Mouse (Mus musculus): Measurements from ENCODE around the gene Lcn4. TPM values are rescaled to one million over a fixed set of nuclear protein-coding genes. Genes with fewer than 3 reads are reported as not detected.
"Not testable (repeated sequence)": the region's sequence is repeated elsewhere in the genome, so short reads cannot be mapped to it uniquely, and the experiment has no call there.

Lcn4 gene
- polyA plus RNA-seq (2014; fragmentation: Nextera tagmentation; extraction: Ambion mirVana): not detected in 2 replicates

DNA sequence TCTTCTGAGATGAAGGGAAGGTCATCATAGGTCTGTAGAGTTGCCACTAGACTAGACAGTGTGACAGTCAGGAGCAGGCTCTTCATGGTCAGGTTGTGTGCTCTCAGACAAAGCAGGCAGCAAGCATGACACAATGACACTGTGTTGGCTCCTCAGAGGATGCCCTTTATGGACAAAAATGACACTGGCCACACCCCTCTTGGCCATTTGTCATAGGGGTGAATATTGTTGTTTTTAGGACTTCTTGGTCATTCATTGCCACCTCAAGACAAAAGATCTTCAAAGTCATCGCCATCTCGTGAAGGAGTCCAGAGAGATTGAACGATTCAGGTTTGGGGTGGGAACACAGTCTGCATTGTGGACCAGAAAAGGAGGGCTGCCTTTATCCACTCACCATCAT lies at the start of gene Lcn4:
TSS of gene Lcn4 (minus strand) at position 101 of the 400 bp plus-strand sequence.
- H3K4me3 ChIP-seq (ENCODE audit: low read depth, low read length): no peak within 1 kb of the TSS
- ATAC-seq (replicated peaks; ENCODE audit: low FRiP score) (no peak), DNase-seq (ENCODE audit: low spot score) (no peak)

DNA sequence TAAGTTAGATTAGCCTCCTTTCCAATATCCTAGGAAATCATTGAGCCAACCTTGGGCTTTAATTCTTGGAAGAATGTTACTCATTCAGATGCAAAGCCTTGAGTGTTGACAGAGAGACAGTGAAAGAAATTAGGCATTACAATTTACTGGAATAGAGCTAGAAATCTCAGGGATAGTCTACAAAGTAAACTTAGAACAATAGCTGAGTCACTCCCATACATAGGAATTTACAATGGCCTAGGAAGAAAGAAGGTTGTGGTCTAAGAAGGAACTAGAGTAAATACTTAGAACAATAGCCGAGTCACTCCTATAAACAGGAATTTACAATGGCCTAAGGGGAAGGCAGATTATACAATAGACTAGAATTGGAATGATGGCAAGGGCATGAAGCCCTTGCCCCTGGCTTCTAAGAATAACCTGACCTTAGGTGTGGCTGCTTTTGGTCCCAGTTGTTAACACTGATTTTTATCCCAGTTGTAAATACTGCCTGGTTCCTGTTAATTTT lies 15.1 kb upstream of the Lcn4 start:
- Histone ChIP-seq H3K4me2 (ENCODE audit: low read depth, low read length, severe bottlenecking) (no peak overlapping the region), H3K9me3 (ENCODE audit: control insufficient read depth, low read length) (no peaks in the 10 kb centered on the region), H3K27me3 (ENCODE audit: control insufficient read depth, insufficient read depth, low read length) (no peaks in the 10 kb centered on the region), H3K36me3 (ENCODE audit: control insufficient read depth, insufficient read depth, low read length) (no peaks in the 10 kb centered on the region), H3K9ac (ENCODE audit: low read length) (no peak overlapping the region), H3K27ac (ENCODE audit: low read depth, low read length) (no peak overlapping the region), H3K4me1 (replicated peaks; ENCODE audit: control insufficient read depth, insufficient read depth, low read length) (no peaks in the 10 kb centered on the region), H3K4me3 (ENCODE audit: low read depth, low read length) (no peak overlapping the region)
- ATAC-seq (replicated peaks; ENCODE audit: low FRiP score) (no peak), DNase-seq (ENCODE audit: low spot score) (no peak)
- WGBS: 86% methylated on average over 1 of the region's 1 CpGs

More for the DNA sequence above, at the start of gene Lcn4:
- H3K9ac ChIP-seq (ENCODE audit: low read length): no peak within 1 kb of the TSS
- H3K4me1 ChIP-seq (replicated peaks; ENCODE audit: control insufficient read depth, insufficient read depth, low read length): no peaks in the 10 kb centered on the region
- no peak within 1 kb of the TSS for H3K4me2 ChIP-seq (ENCODE audit: low read depth, low read length, severe bottlenecking)
- 95% methylated on average over 3 of the region's 3 CpGs for WGBS
- H3K27ac ChIP-seq (ENCODE audit: low read depth, low read length): no peak within 1 kb of the TSS
- no peaks in the 10 kb centered on the region for H3K36me3 ChIP-seq (ENCODE audit: control insufficient read depth, insufficient read depth, low read length)
- no peaks in the 10 kb centered on the region for H3K9me3 ChIP-seq (ENCODE audit: control insufficient read depth, low read length)
- no peaks in the 10 kb centered on the region for H3K27me3 ChIP-seq (ENCODE audit: control insufficient read depth, insufficient read depth, low read length)

DNA sequence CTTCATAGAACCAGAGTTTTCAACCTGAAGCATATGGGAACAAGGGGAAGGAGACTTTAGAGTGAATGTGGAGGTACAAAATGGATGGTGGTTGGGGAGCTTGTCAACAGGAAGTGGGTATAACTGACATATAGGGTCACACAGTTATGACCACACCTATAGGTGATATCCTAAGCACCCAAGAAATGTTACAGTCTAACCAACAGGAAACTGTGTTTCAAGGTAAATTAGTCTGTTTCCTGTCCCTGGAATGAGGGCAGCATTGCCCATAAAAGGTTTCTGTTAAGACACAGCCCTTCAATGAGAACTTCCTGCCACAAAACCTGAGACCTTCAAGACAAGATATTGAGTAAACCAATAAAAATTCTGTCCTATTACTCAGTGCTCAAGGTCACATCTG lies 2.3 kb downstream of the Lcn4 start:
- Histone ChIP-seq H3K4me2 (ENCODE audit: low read depth, low read length, severe bottlenecking) (no peak overlapping the region), H3K36me3 (ENCODE audit: control insufficient read depth, insufficient read depth, low read length) (no peaks in the 10 kb centered on the region), H3K4me3 (ENCODE audit: low read depth, low read length) (no peak overlapping the region), H3K4me1 (replicated peaks; ENCODE audit: control insufficient read depth, insufficient read depth, low read length) (no peaks in the 10 kb centered on the region), H3K9me3 (ENCODE audit: control insufficient read depth, low read length) (no peaks in the 10 kb centered on the region), H3K9ac (ENCODE audit: low read length) (no peak overlapping the region), H3K27me3 (ENCODE audit: control insufficient read depth, insufficient read depth, low read length) (no peaks in the 10 kb centered on the region), H3K27ac (ENCODE audit: low read depth, low read length) (no peak overlapping the region)
- DNase-seq (ENCODE audit: low spot score): no peak
- no peak for ATAC-seq (replicated peaks; ENCODE audit: low FRiP score)

DNA sequence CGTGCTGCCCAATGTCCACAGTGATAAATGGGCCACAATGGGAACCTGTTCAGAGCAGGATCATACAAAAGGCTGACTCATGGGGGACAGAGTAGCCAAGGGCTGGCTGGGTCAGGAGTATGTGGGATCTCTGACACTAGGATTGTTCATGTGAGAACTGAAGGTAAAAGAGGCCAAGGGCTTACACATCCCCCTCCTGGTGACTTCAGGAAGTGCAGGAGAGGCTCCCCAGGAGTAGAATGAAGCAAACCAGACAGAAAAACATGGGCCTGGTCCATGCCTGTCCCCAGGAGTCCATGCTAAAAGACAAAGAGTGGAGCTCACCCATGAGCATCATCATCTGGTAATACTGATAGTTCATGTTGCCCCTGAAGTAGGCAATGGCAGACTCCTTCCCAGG lies 7.5 kb downstream of the Lcn4 start:
- H3K27me3 ChIP-seq (ENCODE audit: control insufficient read depth, insufficient read depth, low read length); H3K9ac ChIP-seq (ENCODE audit: low read length); H3K4me2 ChIP-seq (ENCODE audit: low read depth, low read length, severe bottlenecking); H3K27ac ChIP-seq (ENCODE audit: low read depth, low read length); H3K4me1 ChIP-seq (replicated peaks; ENCODE audit: control insufficient read depth, insufficient read depth, low read length); H3K9me3 ChIP-seq (ENCODE audit: control insufficient read depth, low read length); ATAC-seq (replicated peaks; ENCODE audit: low FRiP score); H3K4me3 ChIP-seq (ENCODE audit: low read depth, low read length); H3K36me3 ChIP-seq (ENCODE audit: control insufficient read depth, insufficient read depth, low read length): not testable (repeated sequence)
- peak; percentile 62 for DNase-seq (ENCODE audit: low spot score)
- 88% methylated on average over 1 of the region's 1 CpGs for WGBS

DNA sequence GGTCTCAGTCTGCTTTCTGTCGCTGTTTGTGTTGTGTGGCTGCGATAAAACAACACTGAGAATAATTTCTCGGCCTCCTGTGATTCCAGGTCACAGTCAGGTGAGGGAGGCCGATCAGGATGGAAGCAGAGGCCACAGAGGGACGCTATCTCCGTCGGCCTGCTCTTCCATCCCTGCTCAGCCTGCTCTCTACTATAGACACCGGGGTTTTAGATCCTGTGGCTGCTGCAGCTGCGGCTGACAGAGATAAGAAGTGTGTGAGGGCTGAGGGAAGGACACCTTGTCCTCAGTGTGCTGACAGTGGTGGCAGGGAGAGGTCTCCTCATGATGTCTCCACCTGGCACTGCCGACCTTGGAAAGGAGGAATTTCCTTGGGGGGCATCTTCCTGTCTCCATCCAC lies 8.0 kb downstream of the Lcn4 start:
- Histone ChIP-seq H3K9me3 (ENCODE audit: control insufficient read depth, low read length) (no peaks in the 10 kb centered on the region), H3K4me3 (ENCODE audit: low read depth, low read length) (no peak overlapping the region), H3K27me3 (ENCODE audit: control insufficient read depth, insufficient read depth, low read length) (no peaks in the 10 kb centered on the region), H3K4me1 (replicated peaks; ENCODE audit: control insufficient read depth, insufficient read depth, low read length) (no peaks in the 10 kb centered on the region), H3K27ac (ENCODE audit: low read depth, low read length) (no peak overlapping the region), H3K36me3 (ENCODE audit: control insufficient read depth, insufficient read depth, low read length) (no peaks in the 10 kb centered on the region), H3K9ac (ENCODE audit: low read length) (no peak overlapping the region), H3K4me2 (ENCODE audit: low read depth, low read length, severe bottlenecking) (no peak overlapping the region)
- no peak for DNase-seq (ENCODE audit: low spot score)
- 88% methylated on average over 10 of the region's 10 CpGs for WGBS
- ATAC-seq (replicated peaks; ENCODE audit: low FRiP score): no peak

DNA sequence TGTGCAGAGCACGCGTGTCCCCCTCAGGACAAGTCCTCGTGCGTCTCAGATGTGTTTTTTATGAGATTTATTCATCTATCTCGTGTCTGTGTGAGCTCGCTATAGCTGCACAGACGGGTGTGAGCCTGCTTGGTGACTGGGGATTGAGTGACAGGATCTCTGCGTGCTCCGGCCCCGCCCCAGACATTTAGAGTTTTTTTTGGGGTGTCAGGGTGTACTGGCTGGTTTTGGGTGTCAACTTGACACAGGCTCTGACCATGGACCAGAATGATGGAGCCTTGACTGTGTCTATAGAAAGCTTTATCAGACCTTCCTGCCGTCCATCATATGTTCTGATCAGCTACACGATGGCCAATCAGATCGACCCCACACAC lies 8.6 kb downstream of the Lcn4 start:
- H3K9me3 ChIP-seq (ENCODE audit: control insufficient read depth, low read length): no peaks in the 10 kb centered on the region
- H3K27me3 ChIP-seq (ENCODE audit: control insufficient read depth, insufficient read depth, low read length): no peaks in the 10 kb centered on the region
- no peaks in the 10 kb centered on the region for H3K36me3 ChIP-seq (ENCODE audit: control insufficient read depth, insufficient read depth, low read length)
- H3K4me3 ChIP-seq (ENCODE audit: low read depth, low read length): no peak overlapping the region
- no peaks in the 10 kb centered on the region for H3K4me1 ChIP-seq (replicated peaks; ENCODE audit: control insufficient read depth, insufficient read depth, low read length)
- no peak for ATAC-seq (replicated peaks; ENCODE audit: low FRiP score)
- no peak overlapping the region for H3K27ac ChIP-seq (ENCODE audit: low read depth, low read length)
- no peak overlapping the region for H3K9ac ChIP-seq (ENCODE audit: low read length)
- no peak for DNase-seq (ENCODE audit: low spot score)
- 80% methylated on average over 13 of the region's 13 CpGs for WGBS
- H3K4me2 ChIP-seq (ENCODE audit: low read depth, low read length, severe bottlenecking): no peak overlapping the region

DNA sequence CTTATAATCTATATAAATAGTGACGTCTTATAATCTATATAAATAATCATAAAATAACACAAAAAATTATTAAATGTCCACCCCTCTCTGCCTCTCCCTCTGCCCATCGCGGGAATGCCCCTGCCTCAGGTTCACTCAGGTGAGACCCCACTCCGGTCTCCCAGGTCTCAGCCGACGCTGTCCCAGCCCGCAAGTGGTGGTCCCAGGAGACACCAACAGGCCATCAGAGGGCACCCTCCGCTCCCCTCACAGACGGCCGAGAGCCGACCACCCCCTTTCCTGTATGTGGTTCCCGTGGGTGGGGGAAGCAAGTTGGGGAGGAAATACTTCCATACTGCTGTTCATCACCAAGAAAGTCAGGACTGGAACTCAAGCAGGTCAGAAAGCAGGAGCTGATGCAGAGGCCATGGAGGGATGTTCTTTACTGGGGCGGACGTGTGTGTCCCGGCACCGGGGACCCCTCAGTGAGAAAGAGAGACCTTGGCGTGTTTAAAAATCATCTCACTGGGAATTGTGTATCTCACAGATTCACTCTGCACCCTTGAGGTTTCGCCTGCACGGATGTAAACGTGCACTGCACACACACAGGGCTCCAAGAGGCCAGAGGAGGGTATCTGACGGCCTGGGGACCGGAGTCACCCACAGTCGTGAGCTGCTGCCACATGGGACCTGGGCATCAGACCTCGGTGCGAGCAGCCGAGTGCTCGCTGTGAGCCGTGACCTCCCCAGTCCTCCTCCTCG lies 9.1 kb downstream of the Lcn4 start:
- DNase-seq (ENCODE audit: low spot score) (peak; percentile 52), ATAC-seq (replicated peaks; ENCODE audit: low FRiP score) (no peak)
- peak overlapping the region; percentile 51 for H3K4me2 ChIP-seq (ENCODE audit: low read depth, low read length, severe bottlenecking)
- H3K4me3 ChIP-seq (ENCODE audit: low read depth, low read length): peak overlapping the region; percentile 21
- no peaks in the 10 kb centered on the region for H3K4me1 ChIP-seq (replicated peaks; ENCODE audit: control insufficient read depth, insufficient read depth, low read length)
- H3K9ac ChIP-seq (ENCODE audit: low read length): no peak overlapping the region
- WGBS: 51% methylated on average over 29 of the region's 29 CpGs
- H3K36me3 ChIP-seq (ENCODE audit: control insufficient read depth, insufficient read depth, low read length): no peaks in the 10 kb centered on the region
- no peaks in the 10 kb centered on the region for H3K27me3 ChIP-seq (ENCODE audit: control insufficient read depth, insufficient read depth, low read length)
- no peak overlapping the region for H3K27ac ChIP-seq (ENCODE audit: low read depth, low read length)
- H3K9me3 ChIP-seq (ENCODE audit: control insufficient read depth, low read length): no peaks in the 10 kb centered on the region

DNA sequence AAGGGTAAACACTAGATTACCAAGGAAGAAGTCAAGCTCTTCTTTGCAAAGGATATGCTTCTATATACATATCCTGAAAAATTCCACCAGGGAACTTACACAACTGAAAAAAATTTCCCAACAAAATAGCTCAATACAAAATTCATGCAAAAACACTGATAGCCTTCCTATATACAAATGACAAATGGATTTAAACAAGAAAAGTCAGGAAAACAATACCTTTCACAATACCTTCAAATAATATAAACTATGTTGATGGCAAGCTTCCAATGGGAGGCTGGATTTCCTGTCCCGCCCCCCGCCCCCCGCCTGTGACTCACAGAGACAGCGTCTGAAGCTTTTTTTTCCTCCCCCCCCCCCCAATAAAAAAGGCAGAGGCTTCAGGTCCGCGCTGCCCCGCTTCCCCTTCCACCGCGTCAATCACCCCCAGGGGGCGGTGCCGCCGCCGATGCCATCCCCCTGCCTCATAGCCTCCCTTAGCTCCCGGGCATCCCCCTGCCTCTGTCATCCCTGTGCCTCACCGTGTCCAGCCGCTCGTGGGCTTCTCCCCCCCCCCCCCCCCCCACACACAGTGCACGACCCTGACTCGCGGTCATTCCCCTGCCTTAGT lies 9.8 kb downstream of the Lcn4 start:
- no peaks in the 10 kb centered on the region for H3K27me3 ChIP-seq (ENCODE audit: control insufficient read depth, insufficient read depth, low read length)
- WGBS: 2% methylated on average over 19 of the region's 20 CpGs
- no peaks in the 10 kb centered on the region for H3K9me3 ChIP-seq (ENCODE audit: control insufficient read depth, low read length)
- H3K4me1 ChIP-seq (replicated peaks; ENCODE audit: control insufficient read depth, insufficient read depth, low read length): no peaks in the 10 kb centered on the region
- H3K27ac ChIP-seq (ENCODE audit: low read depth, low read length): no peak overlapping the region
- DNase-seq (ENCODE audit: low spot score) (peak; percentile 54), ATAC-seq (replicated peaks; ENCODE audit: low FRiP score) (no peak)
- H3K4me3 ChIP-seq (ENCODE audit: low read depth, low read length): peak overlapping the region; percentile 21
- H3K36me3 ChIP-seq (ENCODE audit: control insufficient read depth, insufficient read depth, low read length): no peaks in the 10 kb centered on the region
- peak overlapping the region; percentile 51 for H3K4me2 ChIP-seq (ENCODE audit: low read depth, low read length, severe bottlenecking)
- no peak overlapping the region for H3K9ac ChIP-seq (ENCODE audit: low read length)

DNA sequence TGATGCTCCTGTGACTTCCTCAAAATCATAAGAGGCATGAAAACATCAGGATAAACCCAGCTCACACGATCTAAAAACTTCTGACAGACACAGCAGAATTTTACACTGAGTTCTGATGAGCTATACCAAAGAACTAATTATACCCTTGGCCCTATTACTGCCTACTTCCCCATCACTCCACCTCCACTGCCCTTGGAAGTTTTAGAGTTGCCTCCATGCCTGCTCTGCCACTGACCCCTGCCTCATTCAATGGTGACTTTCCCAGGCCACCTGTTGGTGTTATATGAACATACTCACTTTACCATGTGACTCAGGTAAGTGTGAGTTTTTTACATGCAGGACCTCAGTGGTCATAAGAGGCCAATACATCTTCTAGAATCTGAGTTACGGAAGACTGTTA lies 13.7 kb downstream of the Lcn4 start:
- Histone ChIP-seq H3K9ac (ENCODE audit: low read length) (no peak overlapping the region), H3K4me1 (replicated peaks; ENCODE audit: control insufficient read depth, insufficient read depth, low read length) (no peaks in the 10 kb centered on the region), H3K27ac (ENCODE audit: low read depth, low read length) (no peak overlapping the region), H3K4me3 (ENCODE audit: low read depth, low read length) (no peak overlapping the region), H3K9me3 (ENCODE audit: control insufficient read depth, low read length) (no peaks in the 10 kb centered on the region), H3K36me3 (ENCODE audit: control insufficient read depth, insufficient read depth, low read length) (no peaks in the 10 kb centered on the region), H3K27me3 (ENCODE audit: control insufficient read depth, insufficient read depth, low read length) (no peaks in the 10 kb centered on the region), H3K4me2 (ENCODE audit: low read depth, low read length, severe bottlenecking) (no peak overlapping the region)
- DNase-seq (ENCODE audit: low spot score) (no peak), ATAC-seq (replicated peaks; ENCODE audit: low FRiP score) (no peak)
- 91% methylated on average over 2 of the region's 2 CpGs for WGBS

Measured in forebrain, embryonic 11.5 days (tissue).